Mouse (Mus musculus) heart, embryonic 14.5 days (tissue): ENCODE measurements around the gene RPS10-NUDT3. TPM values are rescaled to one million over a fixed set of nuclear protein-coding genes. Genes with fewer than 3 reads are reported as not detected.

ENCODE experiments used
- ATAC-seq: fragments of 200-750 bp; cut with Nextera tagmentation; 2 replicates; pipeline ENCODE4 v1.8.0; 2017; ENCODE audit warnings: low read depth, moderate TSS enrichment; ENCODE audit not compliant: insufficient number of reproducible peaks, insufficient read depth, low FRiP score
- H3K27ac ChIP-seq, 2 experiments: fragments of 200-500 bp in 1 of 2; fragments of 300-500 bp in 1 of 2; sonication (generic) in 1 of 2; replicated peaks in 1 of 2; 2 replicates each; pipeline ENCODE4 v1.5.1; 2012 to 2014; ENCODE audit warnings: low read depth in 2 of 2, low read length in 2 of 2, control low read depth in 1 of 2, mild to moderate bottlenecking in 1 of 2, mixed read lengths in 1 of 2; ENCODE audit not compliant: control insufficient read depth in 1 of 2, insufficient read depth in 1 of 2
- H3K27me3 ChIP-seq: fragments of 300-500 bp; sonication (generic); 2 replicates; pipeline ENCODE4 v1.6.1; 2014; ENCODE audit warnings: mild to moderate bottlenecking, low read length, control low read depth; ENCODE audit not compliant: control insufficient read depth, insufficient read depth
- H3K36me3 ChIP-seq: fragments of 300-500 bp; sonication (generic); 2 replicates; pipeline ENCODE4 v1.6.1; 2014; ENCODE audit warnings: mild to moderate bottlenecking, control low read depth, low read length, mixed read lengths; ENCODE audit not compliant: control insufficient read depth, insufficient read depth
- H3K4me1 ChIP-seq, 2 experiments: fragments of 200-500 bp in 1 of 2; fragments of 300-500 bp in 1 of 2; sonication (generic) in 1 of 2; 2 replicates each; pipeline ENCODE4 v1.6.1; 2012 to 2014; ENCODE audit warnings: low read length in 2 of 2, control low read depth in 1 of 2, mixed read lengths in 1 of 2; ENCODE audit not compliant: control insufficient read depth in 2 of 2, insufficient read depth in 2 of 2
- H3K4me2 ChIP-seq: fragments of 300-500 bp; sonication (generic); 2 replicates; pipeline ENCODE4 v1.6.1; 2014; ENCODE audit warnings: mild to moderate bottlenecking, low read length
- H3K4me3 ChIP-seq, 2 experiments: fragments of 200-500 bp in 1 of 2; fragments of 300-500 bp in 1 of 2; sonication (generic) in 1 of 2; 2 replicates each; pipeline ENCODE4 v1.5.1; 2012 to 2014; ENCODE audit warnings: low read length in 2 of 2, mild to moderate bottlenecking in 2 of 2, control low read depth in 1 of 2, low read depth in 1 of 2, moderate library complexity in 1 of 2; ENCODE audit not compliant: control insufficient read depth in 1 of 2, insufficient read depth in 1 of 2
- H3K9ac ChIP-seq: fragments of 300-500 bp; sonication (generic); 2 replicates; pipeline ENCODE4 v1.6.1; 2014; ENCODE audit warnings: mild to moderate bottlenecking, low read length
- H3K9me3 ChIP-seq: fragments of 300-500 bp; sonication (generic); 2 replicates; pipeline ENCODE4 v1.6.1; 2016; ENCODE audit warnings: low read length, control low read depth; ENCODE audit not compliant: control insufficient read depth
- WGBS: fragments of 180-500 bp; shearing (Covaris S2); extraction: QIAGEN DNeasy Blood & Tissue Kit; methylation state at CpG from one replicate; pipeline ENCODE4 v1.1.7; 2014; 5-methylcytosine and 5-hydroxymethylcytosine counted together
- polyA plus RNA-seq: library from polyadenylated mRNA; unstranded; fragments of >200 nt; fragmentation: Nextera tagmentation; extraction: Ambion mirVana; gene quantifications from 2 replicates; pipeline ENCODE4 v1.2.1, GENCODE M21; 2014

Gene RPS10-NUDT3
- polyA plus RNA-seq, 1 experiment from 2014 or later = not detected

DNA sequence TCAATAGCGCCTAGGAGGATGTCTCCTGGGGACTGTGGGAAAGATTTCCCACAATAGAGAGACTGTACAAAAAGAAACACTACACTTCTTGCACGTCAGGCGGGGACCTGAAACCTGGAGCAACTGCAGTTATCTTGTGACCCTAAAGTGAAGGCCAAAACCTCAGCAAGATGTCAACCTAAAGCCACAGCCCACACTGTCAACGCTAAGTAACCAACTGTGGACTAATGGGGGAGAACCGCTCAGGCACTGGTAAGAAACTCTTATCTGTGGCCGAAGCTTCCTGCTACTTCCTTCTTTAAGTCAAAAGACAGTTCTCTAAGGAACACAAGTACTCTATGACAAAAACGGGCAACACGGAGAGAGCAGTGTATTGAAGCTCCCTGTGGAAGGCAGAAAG lies 46.8 kb downstream of the RPS10-NUDT3 start:
- Histone ChIP-seq H3K36me3 (peaks cover 42% of the 10 kb centered on the region), H3K27ac (peak overlapping the region in 1 of 2 experiments; percentile 96; a peak in 2 of 4 replicates), H3K4me2 (peak overlapping the region; percentile 51; the same call in 1 of the 2 replicates), H3K27me3 (no peaks in the 10 kb centered on the region), H3K9me3 (no peaks in the 10 kb centered on the region), H3K9ac (peak overlapping the region; percentile 45; the same call in 1 of the 2 replicates), H3K4me1 (peaks cover 43 to 68% of the 10 kb centered on the region in 2 experiments), H3K4me3 (no peak overlapping the region)
- ATAC-seq = no peak
- WGBS = 47% methylated on average over 8 of the region's 8 CpGs

- H3K4me1 ChIP-seq = peaks cover 40 to 69% of the 10 kb centered on the region in 2 experiments
- H3K9me3 ChIP-seq = no peaks in the 10 kb centered on the region
- peak; percentile 68 for ATAC-seq
- H3K4me3 ChIP-seq = no peak overlapping the region
- peak overlapping the region; percentile 51 for H3K4me2 ChIP-seq
- H3K9ac ChIP-seq = peak overlapping the region; percentile 56
- peaks cover 41% of the 10 kb centered on the region for H3K36me3 ChIP-seq
- 38% methylated on average over 12 of the region's 12 CpGs for WGBS
- peak overlapping the region; percentile 87 to 96 for H3K27ac ChIP-seq
- H3K27me3 ChIP-seq = no peaks in the 10 kb centered on the region
Measured at GRCm38 (mm10) chr17:27587252-27587651, 47.8 kb downstream of the RPS10-NUDT3 start.

DNA sequence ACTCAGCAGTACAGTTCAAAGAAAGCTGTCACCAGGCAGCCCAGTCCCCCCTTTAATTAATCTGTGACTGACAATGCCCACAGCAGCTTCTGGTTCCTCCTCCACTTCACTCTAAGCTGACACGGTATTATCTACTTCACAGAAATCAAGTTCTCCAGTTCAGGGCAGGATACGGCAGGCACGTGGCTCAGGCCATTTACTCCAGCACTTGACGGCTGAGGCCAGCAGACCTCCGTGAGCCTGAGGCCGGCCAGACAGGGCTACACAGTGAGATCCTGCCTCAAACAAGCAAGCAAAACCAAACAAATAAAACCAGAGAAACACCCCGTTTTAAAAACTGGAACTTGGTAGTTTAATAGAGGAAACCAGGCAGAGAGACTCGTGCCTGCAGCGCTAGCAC lies 48.4 kb downstream of the RPS10-NUDT3 start:
- no peaks in the 10 kb centered on the region for H3K9me3 ChIP-seq
- H3K9ac ChIP-seq = peak overlapping the region; percentile 56
- H3K4me2 ChIP-seq = peak overlapping the region; percentile 51
- peaks cover 40 to 63% of the 10 kb centered on the region in 2 experiments for H3K4me1 ChIP-seq
- 44% methylated on average over 9 of the region's 9 CpGs for WGBS
- H3K27ac ChIP-seq = peak overlapping the region; percentile 87 to 96
- H3K36me3 ChIP-seq = peaks cover 47% of the 10 kb centered on the region
- peak; percentile 26 for ATAC-seq
- no peak overlapping the region for H3K4me3 ChIP-seq
- no peaks in the 10 kb centered on the region for H3K27me3 ChIP-seq

DNA sequence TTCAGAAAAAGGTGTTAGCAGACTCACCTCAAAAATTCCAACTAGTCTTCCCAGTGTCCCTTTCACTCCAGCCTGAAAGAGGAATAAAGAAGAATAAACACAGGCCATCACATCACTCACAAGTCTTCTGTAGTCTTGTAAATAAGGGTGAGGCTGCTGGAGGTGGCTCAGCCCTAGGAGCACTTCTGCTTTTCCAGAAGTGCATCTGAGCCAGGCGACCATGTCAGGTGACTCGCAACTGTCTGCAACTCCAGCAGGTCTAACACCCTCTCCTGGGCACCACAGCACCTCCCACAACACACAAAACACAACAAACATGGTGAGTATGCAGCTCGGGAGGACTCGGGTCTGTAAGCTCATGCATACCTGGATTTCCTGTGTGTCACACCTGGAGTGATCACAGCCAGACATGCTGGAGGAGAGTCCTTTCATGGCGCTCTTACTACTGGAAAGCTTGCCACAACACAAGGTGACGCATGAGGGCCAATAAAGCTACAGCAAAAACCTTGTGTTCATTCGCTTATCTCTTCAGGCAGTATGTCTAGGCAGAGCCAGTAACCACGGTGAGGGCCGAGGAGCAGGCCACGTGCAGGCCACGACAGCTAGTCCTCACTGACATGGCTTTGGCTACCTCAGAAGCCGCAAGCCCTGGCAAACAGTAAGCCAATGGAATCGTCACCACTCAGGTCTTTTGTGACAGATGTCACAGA lies 51.7 kb downstream of the RPS10-NUDT3 start:
- WGBS = 80% methylated on average over 13 of the region's 13 CpGs
- peaks cover 67% of the 10 kb centered on the region for H3K36me3 ChIP-seq
- H3K9me3 ChIP-seq = no peaks in the 10 kb centered on the region
- H3K9ac ChIP-seq = no peak overlapping the region; the same call in 1 of the 2 replicates
- no peak for ATAC-seq
- no peaks in the 10 kb centered on the region for H3K27me3 ChIP-seq
- H3K4me1 ChIP-seq = peaks cover 21 to 31% of the 10 kb centered on the region in 2 experiments
- no peak overlapping the region for H3K4me3 ChIP-seq
- H3K4me2 ChIP-seq = no peak overlapping the region
- no peak overlapping the region for H3K27ac ChIP-seq

- 83% methylated on average over 20 of the region's 20 CpGs for WGBS
- Histone ChIP-seq H3K9me3 (no peaks in the 10 kb centered on the region), H3K27me3 (no peaks in the 10 kb centered on the region), H3K36me3 (peaks cover 89% of the 10 kb centered on the region), H3K27ac (no peak overlapping the region), H3K4me3 (no peak overlapping the region), H3K4me1 (peaks cover 0 to 12% of the 10 kb centered on the region in 2 experiments; a peak in 1 of 4 replicates), H3K9ac (no peak overlapping the region), H3K4me2 (no peak overlapping the region)
- no peak for ATAC-seq
Measured at GRCm38 (mm10) chr17:27580392-27581068, 54.5 kb downstream of the RPS10-NUDT3 start.

DNA sequence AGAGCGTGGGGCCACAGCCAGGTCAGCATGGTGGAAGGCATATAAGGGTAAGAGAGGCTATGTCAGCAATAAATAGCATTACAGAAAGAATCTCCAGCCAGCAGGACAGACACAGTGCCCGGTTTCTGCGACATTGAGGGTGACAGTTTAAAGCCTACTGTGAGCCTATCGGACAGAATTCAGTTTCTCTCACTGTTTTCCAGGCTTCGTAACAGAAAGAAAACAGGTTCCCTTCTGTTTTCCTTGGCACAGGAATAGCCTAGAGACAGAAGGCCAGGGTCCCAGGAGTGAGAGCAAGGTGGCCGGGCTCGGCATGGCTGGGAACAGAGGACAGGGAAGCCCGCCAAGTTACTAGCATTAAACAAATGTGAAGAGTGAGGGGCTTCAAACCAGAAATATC lies 55.2 kb downstream of the RPS10-NUDT3 start:
- Histone ChIP-seq H3K9me3 (no peaks in the 10 kb centered on the region), H3K27me3 (no peaks in the 10 kb centered on the region), H3K27ac (no peak overlapping the region), H3K4me1 (peaks cover 0 to 9% of the 10 kb centered on the region in 2 experiments; a peak in 2 of 4 replicates), H3K4me3 (no peak overlapping the region), H3K36me3 (peaks cover 89% of the 10 kb centered on the region), H3K9ac (no peak overlapping the region), H3K4me2 (no peak overlapping the region)
- no peak for ATAC-seq
- 78% methylated on average over 8 of the region's 8 CpGs for WGBS

GRCm38 (mm10) chr17:27578487-27578886 lies 56.5 kb downstream of the RPS10-NUDT3 start:
- no peak overlapping the region for H3K4me2 ChIP-seq
- no peak overlapping the region for H3K27ac ChIP-seq
- no peak overlapping the region for H3K4me3 ChIP-seq
- H3K4me1 ChIP-seq = peaks cover 0 to 9% of the 10 kb centered on the region in 2 experiments; a peak in 2 of 4 replicates
- no peaks in the 10 kb centered on the region for H3K9me3 ChIP-seq
- 90% methylated on average over 10 of the region's 10 CpGs for WGBS
- H3K27me3 ChIP-seq = no peaks in the 10 kb centered on the region
- no peak for ATAC-seq
- H3K9ac ChIP-seq = no peak overlapping the region
- H3K36me3 ChIP-seq = peaks cover 79% of the 10 kb centered on the region
